Mouse (Mus musculus): ENCODE measurements around the gene Ubxn2a.

- TF ChIP-seq CTCF (IDR thresholded peaks at IDR 0.05; ENCODE audit: low read depth, low read length) (no peak), GATA2 (IDR thresholded peaks at IDR 0.05; ENCODE audit: borderline replicate concordance, low read depth, low read length) (no peak), GATA1 (IDR thresholded peaks at IDR 0.05; ENCODE audit: borderline replicate concordance, low read length) (no peak)
Measured at GRCm38 (mm10) chr12:4908391-4908790, 886 bp upstream of the Ubxn2a start.

Data from G1E (cell line).